Mouse (Mus musculus): Measurements from ENCODE around the gene AI413582. TPM values are rescaled to one million over a fixed set of nuclear protein-coding genes. Genes with fewer than 3 reads are reported as not detected.
A peak's percentile ranks its signal among the peaks of the same experiment; 100 is the strongest.

The AI413582 gene
- polyA plus RNA-seq, 1 experiment from 2014 or later: 17.4 TPM

DNA sequence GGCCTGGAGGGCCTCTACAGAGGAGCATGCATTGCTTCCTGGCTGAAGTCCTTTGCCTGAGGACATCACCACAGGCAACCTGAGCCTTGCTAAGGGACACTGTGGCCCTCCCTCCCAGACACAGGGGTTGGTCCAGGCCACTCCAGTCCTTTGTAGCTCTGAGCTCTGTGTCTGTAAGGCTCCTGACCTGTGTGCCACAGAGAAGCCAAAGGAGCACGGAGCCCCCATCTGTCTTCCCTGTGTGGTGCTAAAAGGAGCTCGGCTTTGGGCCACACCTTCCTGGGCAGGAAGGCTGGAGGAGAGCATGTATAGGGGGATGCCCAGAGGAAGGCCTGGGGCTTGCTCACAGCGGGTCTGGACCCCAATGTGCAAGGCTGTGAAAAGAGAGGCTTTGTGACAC is 23.6 kb downstream of the AI413582 start:
- H3K27me3 ChIP-seq (ENCODE audit: control insufficient read depth, insufficient read depth, low read length): no peaks in the 10 kb centered on the region
- H3K27ac ChIP-seq (ENCODE audit: low read depth, low read length): no peak overlapping the region
- no peaks in the 10 kb centered on the region for H3K36me3 ChIP-seq (ENCODE audit: control insufficient read depth, insufficient read depth, low read length)
- H3K9ac ChIP-seq (ENCODE audit: low read depth, low read length): no peak overlapping the region
- WGBS: 69% methylated on average over 3 of the region's 3 CpGs
- H3K4me2 ChIP-seq (replicated peaks; ENCODE audit: low read depth, low read length): no peak overlapping the region
- no peak overlapping the region for H3K4me3 ChIP-seq (ENCODE audit: low read length)
- H3K9me3 ChIP-seq (ENCODE audit: control insufficient read depth, low read length): no peaks in the 10 kb centered on the region
- no peaks in the 10 kb centered on the region for H3K4me1 ChIP-seq (ENCODE audit: control insufficient read depth, insufficient read depth, low read length)
- no peak for ATAC-seq (ENCODE audit: low FRiP score, low TSS enrichment)

GRCm38 (mm10) chr17:27541261-27541660 is 24.3 kb downstream of the AI413582 start:
- Histone ChIP-seq H3K4me2 (replicated peaks; ENCODE audit: low read depth, low read length) (no peak overlapping the region), H3K4me1 (ENCODE audit: control insufficient read depth, insufficient read depth, low read length) (no peaks in the 10 kb centered on the region), H3K9me3 (ENCODE audit: control insufficient read depth, low read length) (no peaks in the 10 kb centered on the region), H3K9ac (ENCODE audit: low read depth, low read length) (no peak overlapping the region), H3K27me3 (ENCODE audit: control insufficient read depth, insufficient read depth, low read length) (no peaks in the 10 kb centered on the region), H3K4me3 (ENCODE audit: low read length) (no peak overlapping the region), H3K27ac (ENCODE audit: low read depth, low read length) (no peak overlapping the region), H3K36me3 (ENCODE audit: control insufficient read depth, insufficient read depth, low read length) (no peaks in the 10 kb centered on the region)
- ATAC-seq (ENCODE audit: low FRiP score, low TSS enrichment): no peak
- 55% methylated on average over 2 of the region's 2 CpGs for WGBS

DNA sequence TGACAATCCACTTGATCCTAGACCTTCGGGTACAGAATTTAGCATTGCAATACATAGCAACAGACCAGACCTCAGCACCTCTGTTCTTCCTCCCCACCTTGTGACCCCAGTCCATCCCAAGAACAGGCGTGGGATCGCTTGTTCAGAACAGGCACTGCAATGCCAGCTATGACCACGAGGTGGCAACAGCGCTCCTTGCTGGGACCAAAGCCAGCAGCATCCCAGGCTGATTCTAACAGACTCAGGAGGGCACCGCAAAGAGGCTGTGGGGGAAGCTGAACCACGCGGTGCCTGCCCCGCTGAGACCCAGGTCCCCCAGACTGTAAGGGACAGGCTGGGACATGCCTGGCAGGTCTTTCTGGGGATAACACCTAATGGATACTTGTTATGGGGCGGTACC is 30.8 kb downstream of the AI413582 start:
- Histone ChIP-seq H3K4me2 (replicated peaks; ENCODE audit: low read depth, low read length) (no peak overlapping the region), H3K27ac (ENCODE audit: low read depth, low read length) (no peak overlapping the region), H3K4me1 (ENCODE audit: control insufficient read depth, insufficient read depth, low read length) (no peaks in the 10 kb centered on the region), H3K9ac (ENCODE audit: low read depth, low read length) (no peak overlapping the region), H3K4me3 (ENCODE audit: low read length) (no peak overlapping the region), H3K27me3 (ENCODE audit: control insufficient read depth, insufficient read depth, low read length) (no peaks in the 10 kb centered on the region), H3K36me3 (ENCODE audit: control insufficient read depth, insufficient read depth, low read length) (no peaks in the 10 kb centered on the region), H3K9me3 (ENCODE audit: control insufficient read depth, low read length) (no peaks in the 10 kb centered on the region)
- peak; percentile 68 for ATAC-seq (ENCODE audit: low FRiP score, low TSS enrichment)
- 4% methylated on average over 10 of the region's 10 CpGs for WGBS

GRCm38 (mm10) chr17:27533354-27533753 is 32.2 kb downstream of the AI413582 start:
- no peak overlapping the region for H3K27ac ChIP-seq (ENCODE audit: low read depth, low read length)
- 89% methylated on average over 3 of the region's 3 CpGs for WGBS
- H3K4me2 ChIP-seq (replicated peaks; ENCODE audit: low read depth, low read length): no peak overlapping the region
- H3K4me3 ChIP-seq (ENCODE audit: low read length): no peak overlapping the region
- H3K9me3 ChIP-seq (ENCODE audit: control insufficient read depth, low read length): no peaks in the 10 kb centered on the region
- no peak for ATAC-seq (ENCODE audit: low FRiP score, low TSS enrichment)
- no peak overlapping the region for H3K9ac ChIP-seq (ENCODE audit: low read depth, low read length)
- H3K27me3 ChIP-seq (ENCODE audit: control insufficient read depth, insufficient read depth, low read length): no peaks in the 10 kb centered on the region
- H3K4me1 ChIP-seq (ENCODE audit: control insufficient read depth, insufficient read depth, low read length): no peaks in the 10 kb centered on the region
- no peaks in the 10 kb centered on the region for H3K36me3 ChIP-seq (ENCODE audit: control insufficient read depth, insufficient read depth, low read length)

DNA sequence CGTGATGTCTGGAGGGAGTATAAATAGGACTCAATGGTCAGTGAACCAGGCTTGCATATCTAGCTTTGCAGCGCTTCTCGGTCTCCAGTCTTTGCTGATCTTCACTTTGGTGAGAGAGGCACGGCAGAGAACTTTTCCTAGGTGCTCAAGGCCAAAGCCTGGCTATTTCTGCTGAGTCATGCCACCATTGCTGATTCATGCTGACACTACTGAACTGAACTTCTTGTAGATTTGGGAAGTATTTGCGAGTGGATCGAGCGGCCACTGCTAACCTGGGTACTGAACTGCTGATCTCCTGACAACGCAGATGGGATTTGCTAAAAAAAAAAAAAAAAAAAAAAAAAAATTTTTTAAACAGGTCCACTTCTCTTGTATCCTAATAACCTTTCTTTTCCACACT is 33.5 kb downstream of the AI413582 start:
- Histone ChIP-seq H3K9ac (ENCODE audit: low read depth, low read length) (no peak overlapping the region), H3K4me3 (ENCODE audit: low read length) (no peak overlapping the region), H3K27ac (ENCODE audit: low read depth, low read length) (no peak overlapping the region), H3K9me3 (ENCODE audit: control insufficient read depth, low read length) (no peaks in the 10 kb centered on the region), H3K27me3 (ENCODE audit: control insufficient read depth, insufficient read depth, low read length) (no peaks in the 10 kb centered on the region), H3K4me1 (ENCODE audit: control insufficient read depth, insufficient read depth, low read length) (no peaks in the 10 kb centered on the region), H3K36me3 (ENCODE audit: control insufficient read depth, insufficient read depth, low read length) (no peaks in the 10 kb centered on the region), H3K4me2 (replicated peaks; ENCODE audit: low read depth, low read length) (no peak overlapping the region)
- 86% methylated on average over 8 of the region's 8 CpGs for WGBS
- no peak for ATAC-seq (ENCODE audit: low FRiP score, low TSS enrichment)

- no peaks in the 10 kb centered on the region for H3K27me3 ChIP-seq (ENCODE audit: control insufficient read depth, insufficient read depth, low read length)
- 61% methylated on average over 5 of the region's 5 CpGs for WGBS
- no peaks in the 10 kb centered on the region for H3K4me1 ChIP-seq (ENCODE audit: control insufficient read depth, insufficient read depth, low read length)
- H3K4me3 ChIP-seq (ENCODE audit: low read length): no peak overlapping the region
- no peak overlapping the region for H3K4me2 ChIP-seq (replicated peaks; ENCODE audit: low read depth, low read length)
- no peaks in the 10 kb centered on the region for H3K36me3 ChIP-seq (ENCODE audit: control insufficient read depth, insufficient read depth, low read length)
- no peak overlapping the region for H3K9ac ChIP-seq (ENCODE audit: low read depth, low read length)
- H3K9me3 ChIP-seq (ENCODE audit: control insufficient read depth, low read length): 0 out of 2 replicates have a peak, but pooled peaks cover 5% of the 10 kb centered on the region
- no peak for ATAC-seq (ENCODE audit: low FRiP score, low TSS enrichment)
- H3K27ac ChIP-seq (ENCODE audit: low read depth, low read length): no peak overlapping the region
Measured at GRCm38 (mm10) chr17:27528767-27529166, 36.8 kb downstream of the AI413582 start.

- H3K27me3 ChIP-seq (ENCODE audit: control insufficient read depth, insufficient read depth, low read length): no peaks in the 10 kb centered on the region
- H3K27ac ChIP-seq (ENCODE audit: low read depth, low read length): no peak overlapping the region
- WGBS: 25% methylated on average over 8 of the region's 8 CpGs
- H3K4me3 ChIP-seq (ENCODE audit: low read length): no peak overlapping the region
- H3K9ac ChIP-seq (ENCODE audit: low read depth, low read length): no peak overlapping the region
- ATAC-seq (ENCODE audit: low FRiP score, low TSS enrichment): no peak
- no peaks in the 10 kb centered on the region for H3K4me1 ChIP-seq (ENCODE audit: control insufficient read depth, insufficient read depth, low read length)
- H3K9me3 ChIP-seq (ENCODE audit: control insufficient read depth, low read length): 0 out of 2 replicates have a peak, but pooled peaks cover 5% of the 10 kb centered on the region
- H3K36me3 ChIP-seq (ENCODE audit: control insufficient read depth, insufficient read depth, low read length): no peaks in the 10 kb centered on the region
- no peak overlapping the region for H3K4me2 ChIP-seq (replicated peaks; ENCODE audit: low read depth, low read length)
Measured at GRCm38 (mm10) chr17:27528030-27528429, 37.5 kb downstream of the AI413582 start.

- no peak overlapping the region for H3K9ac ChIP-seq (ENCODE audit: low read depth, low read length)
- no peak overlapping the region for H3K4me2 ChIP-seq (replicated peaks; ENCODE audit: low read depth, low read length)
- H3K27me3 ChIP-seq (ENCODE audit: control insufficient read depth, insufficient read depth, low read length): no peaks in the 10 kb centered on the region
- 0 out of 2 replicates have a peak, but pooled peaks cover 5% of the 10 kb centered on the region for H3K9me3 ChIP-seq (ENCODE audit: control insufficient read depth, low read length)
- H3K4me3 ChIP-seq (ENCODE audit: low read length): no peak overlapping the region
- ATAC-seq (ENCODE audit: low FRiP score, low TSS enrichment): no peak
- no peaks in the 10 kb centered on the region for H3K4me1 ChIP-seq (ENCODE audit: control insufficient read depth, insufficient read depth, low read length)
- no peak overlapping the region for H3K27ac ChIP-seq (ENCODE audit: low read depth, low read length)
- WGBS: 77% methylated on average over 6 of the region's 6 CpGs
- no peaks in the 10 kb centered on the region for H3K36me3 ChIP-seq (ENCODE audit: control insufficient read depth, insufficient read depth, low read length)
Measured at GRCm38 (mm10) chr17:27527188-27527587, 38.4 kb downstream of the AI413582 start.

GRCm38 (mm10) chr17:27523121-27523520 is 42.4 kb downstream of the AI413582 start:
- Histone ChIP-seq H3K4me1 (ENCODE audit: control insufficient read depth, insufficient read depth, low read length) (no peaks in the 10 kb centered on the region), H3K9ac (ENCODE audit: low read depth, low read length) (no peak overlapping the region), H3K9me3 (ENCODE audit: control insufficient read depth, low read length) (0 out of 2 replicates have a peak, but pooled peaks cover 5% of the 10 kb centered on the region), H3K36me3 (ENCODE audit: control insufficient read depth, insufficient read depth, low read length) (no peaks in the 10 kb centered on the region), H3K27ac (ENCODE audit: low read depth, low read length) (no peak overlapping the region), H3K4me3 (ENCODE audit: low read length) (no peak overlapping the region), H3K27me3 (ENCODE audit: control insufficient read depth, insufficient read depth, low read length) (peaks cover 14% of the 10 kb centered on the region), H3K4me2 (replicated peaks; ENCODE audit: low read depth, low read length) (no peak overlapping the region)
- no peak for ATAC-seq (ENCODE audit: low FRiP score, low TSS enrichment)
- WGBS: 57% methylated on average over 7 of the region's 7 CpGs

All from kidney, embryonic 14.5 days (tissue).